Mouse (Mus musculus) retina, postnatal 1 day (tissue): ENCODE results near the gene Gm28036.
A peak's percentile ranks its signal among the peaks of the same experiment; 100 is the strongest.

Source experiments
- DNase-seq: peaks from one replicate; pipeline ENCODE4 v3.0.0-alpha.2; 2012

Gene Gm28036

GRCm38 (mm10) chr2:156080391-156080790 lies 46.5 kb downstream of the Gm28036 start:
- no peak for DNase-seq

- peak; percentile 8 for DNase-seq
Observed at GRCm38 (mm10) chr2:156079674-156080073, 47.2 kb downstream of the Gm28036 start.

- DNase-seq = no peak
Observed at GRCm38 (mm10) chr2:156079183-156079560, 47.7 kb downstream of the Gm28036 start.

GRCm38 (mm10) chr2:156078421-156079182 lies 48.3 kb downstream of the Gm28036 start:
- DNase-seq = no peak

GRCm38 (mm10) chr2:156077461-156077860 lies 49.4 kb downstream of the Gm28036 start:
- no peak for DNase-seq

- DNase-seq = no peak
Observed at GRCm38 (mm10) chr2:156073725-156074124, 53.2 kb downstream of the Gm28036 start.

GRCm38 (mm10) chr2:156071236-156071635 lies 55.7 kb downstream of the Gm28036 start:
- DNase-seq = no peak

- DNase-seq = no peak
Observed at GRCm38 (mm10) chr2:156067916-156068315, 59.0 kb downstream of the Gm28036 start.

GRCm38 (mm10) chr2:156066126-156066525 lies 60.8 kb downstream of the Gm28036 start:
- DNase-seq = no peak

- DNase-seq = peak; percentile 84
Observed at GRCm38 (mm10) chr2:156065099-156066041, 61.5 kb downstream of the Gm28036 start, which contains the start of gene Spag4. Spag4 (plus strand) TSS chr2:156065175.

- no peak for DNase-seq
Observed at GRCm38 (mm10) chr2:156052816-156053215, 74.1 kb downstream of the Gm28036 start, which contains the start of gene Fer1l4. Fer1l4 (minus strand) TSS chr2:156052947.

GRCm38 (mm10) chr2:156047929-156048328 lies 79.0 kb downstream of the Gm28036 start:
- peak; percentile 6 for DNase-seq

- DNase-seq = no peak
Observed at GRCm38 (mm10) chr2:156042903-156043302, 84.0 kb downstream of the Gm28036 start.

- DNase-seq = no peak
Observed at GRCm38 (mm10) chr2:156039390-156039789, 87.5 kb downstream of the Gm28036 start.

- DNase-seq = peak; percentile 15
Observed at GRCm38 (mm10) chr2:156025482-156025881, 101.4 kb downstream of the Gm28036 start.
